ENCODE assay signal across 18 mouse cellular contexts in the genomic region with DNA sequence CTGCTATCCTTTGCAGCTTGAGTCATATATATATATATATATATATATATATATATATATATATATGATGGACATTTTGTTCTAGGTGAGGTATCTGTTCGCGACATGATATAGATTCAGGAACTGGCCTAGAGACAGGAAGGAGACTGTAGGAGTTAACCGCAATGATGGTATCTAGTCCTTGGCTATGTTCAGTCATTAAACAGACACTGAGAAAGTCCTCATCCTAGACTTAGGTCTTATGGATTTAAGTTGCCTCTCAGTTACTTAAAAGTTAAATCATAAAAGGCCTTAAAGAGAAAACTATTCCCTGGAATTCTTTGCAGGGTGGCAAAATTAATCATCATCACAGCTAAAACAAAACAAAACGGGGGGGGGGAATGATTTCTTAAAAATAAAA. TPM values are rescaled to one million over a fixed set of nuclear protein-coding genes. Genes with fewer than 3 reads are reported as not detected.
DNase-seq lines count a peak whose midpoint lies in the region; ATAC-seq and TF ChIP-seq lines count a peak whose summit lies in the region.
"Had no signal": no experiment of that assay in that cellular context is flagged by ENCODE, and none has a peak within 500 bp of the region (broad histone marks: within the 10 kb centered on the region; RNA-seq: fewer than 3 reads in every experiment).

No protein-coding gene starts in this region.

- no peak overlapping the region; the same call in 1 of the 2 replicates for H3K4me2 ChIP-seq in midbrain, postnatal 0 days (ENCODE audit: low read depth, low read length, poor library complexity, severe bottlenecking)
- H3K4me2 ChIP-seq in forebrain, embryonic 11.5 days (ENCODE audit: low read depth, low read length, severe bottlenecking), result peak overlapping the region; percentile 93
- H3K4me2 ChIP-seq in hindbrain, embryonic 14.5 days (replicated peaks), result peak overlapping the region; percentile 41
- 0 out of 2 replicates have a peak overlapping the region, but pooled peaks have one; percentile 33 for H3K4me2 ChIP-seq in neural tube, embryonic 15.5 days
- H3K4me2 ChIP-seq in liver, embryonic 11.5 days, result no peak overlapping the region
- H3K4me2 ChIP-seq: limb, embryonic 15.5 days; lung, embryonic 15.5 days had no signal

- peaks cover 66% of the 10 kb centered on the region for H3K4me1 ChIP-seq in midbrain, embryonic 10.5 days
- no peaks in the 10 kb centered on the region for H3K4me1 ChIP-seq in midbrain, postnatal 0 days (ENCODE audit: insufficient read depth, low read length)
- H3K4me1 ChIP-seq in forebrain, embryonic 11.5 days (replicated peaks; ENCODE audit: control insufficient read depth, insufficient read depth, low read length), result peaks cover 28% of the 10 kb centered on the region
- H3K4me1 ChIP-seq in hindbrain, embryonic 14.5 days (replicated peaks; ENCODE audit: control insufficient read depth, insufficient read depth, low read length), result peaks cover 7% of the 10 kb centered on the region; the same call in 1 of the 2 replicates
- H3K4me1 ChIP-seq in neural tube, embryonic 15.5 days, result peaks cover 45% of the 10 kb centered on the region
- peaks cover 10% of the 10 kb centered on the region for H3K4me1 ChIP-seq in liver, embryonic 11.5 days (replicated peaks; ENCODE audit: control insufficient read depth, insufficient read depth, low read length)

- H3K27me3 ChIP-seq in midbrain, embryonic 10.5 days (ENCODE audit: low read depth, poor library complexity, severe bottlenecking), result peaks cover 100% of the 10 kb centered on the region
- H3K27me3 ChIP-seq in midbrain, postnatal 0 days (ENCODE audit: insufficient read depth, low read length), result peaks cover 91% of the 10 kb centered on the region
- peaks cover 12% of the 10 kb centered on the region for H3K27me3 ChIP-seq in forebrain, embryonic 11.5 days (ENCODE audit: control insufficient read depth, insufficient read depth, low read length)
- H3K27me3 ChIP-seq in hindbrain, embryonic 14.5 days (ENCODE audit: control insufficient read depth, insufficient read depth, low read length), result peaks cover 87% of the 10 kb centered on the region
- H3K27me3 ChIP-seq in neural tube, embryonic 15.5 days (replicated peaks), result peaks cover 72% of the 10 kb centered on the region
- peaks cover 100% of the 10 kb centered on the region for H3K27me3 ChIP-seq in liver, embryonic 11.5 days (replicated peaks; ENCODE audit: control insufficient read depth, insufficient read depth, low read length)

- no peak for DNase-seq in midbrain, embryonic 10.5 days (ENCODE audit: low spot score)
- DNase-seq in midbrain, postnatal 0 days (ENCODE audit: low spot score), result no peak
- DNase-seq in forebrain, embryonic 11.5 days (ENCODE audit: low spot score), result no peak
- no peak for DNase-seq in hindbrain, embryonic 14.5 days (ENCODE audit: low spot score)
- DNase-seq in spleen, postnatal 10 days (ENCODE audit: low spot score in 2 of 2), result no peak
- no peak for DNase-seq in cerebellum, adult 11-12 months
- DNase-seq in liver, embryonic 11.5 days (ENCODE audit: low spot score), result no peak
- DNase-seq: gastrocnemius, postnatal 36 days; kidney, postnatal 36 days; thymus, postnatal 4 days had no signal

- peak overlapping the region; percentile 77 for H3K27ac ChIP-seq in midbrain, embryonic 10.5 days (replicated peaks)
- H3K27ac ChIP-seq in midbrain, postnatal 0 days (ENCODE audit: low read depth, low read length), result no peak overlapping the region
- peak overlapping the region; percentile 95; the same call in 1 of the 2 replicates for H3K27ac ChIP-seq in forebrain, embryonic 11.5 days (ENCODE audit: low read depth, low read length)
- no peak overlapping the region for H3K27ac ChIP-seq in hindbrain, embryonic 14.5 days
- H3K27ac ChIP-seq in neural tube, embryonic 15.5 days (replicated peaks), result no peak overlapping the region
- H3K27ac ChIP-seq in liver, embryonic 11.5 days (ENCODE audit: low read depth, low read length), result no peak overlapping the region
- H3K27ac ChIP-seq: limb, embryonic 15.5 days; lung, embryonic 15.5 days; stomach, postnatal 0 days had no signal

- no peaks in the 10 kb centered on the region for H3K36me3 ChIP-seq in midbrain, embryonic 10.5 days
- H3K36me3 ChIP-seq in midbrain, postnatal 0 days (ENCODE audit: insufficient read depth, low read length), result no peaks in the 10 kb centered on the region
- no peaks in the 10 kb centered on the region for H3K36me3 ChIP-seq in forebrain, embryonic 11.5 days (ENCODE audit: control insufficient read depth, insufficient read depth, low read length)
- H3K36me3 ChIP-seq in hindbrain, embryonic 14.5 days (replicated peaks; ENCODE audit: control insufficient read depth, insufficient read depth), result no peaks in the 10 kb centered on the region
- H3K36me3 ChIP-seq in neural tube, embryonic 15.5 days, result no peaks in the 10 kb centered on the region
- H3K36me3 ChIP-seq in liver, embryonic 11.5 days (ENCODE audit: control insufficient read depth, insufficient read depth, low read length), result no peaks in the 10 kb centered on the region
- H3K36me3 ChIP-seq: limb, embryonic 15.5 days; lung, embryonic 15.5 days had no signal

- no peak for TF ChIP-seq CTCF in midbrain, postnatal 0 days (IDR thresholded peaks at IDR 0.05)

- no peaks in the 10 kb centered on the region for H3K9me3 ChIP-seq in midbrain, embryonic 10.5 days (replicated peaks)
- H3K9me3 ChIP-seq in midbrain, postnatal 0 days (ENCODE audit: low read length), result no peaks in the 10 kb centered on the region
- H3K9me3 ChIP-seq in forebrain, embryonic 11.5 days (ENCODE audit: control insufficient read depth, low read length), result no peaks in the 10 kb centered on the region
- H3K9me3 ChIP-seq in hindbrain, embryonic 14.5 days (ENCODE audit: control insufficient read depth, low read length), result no peaks in the 10 kb centered on the region
- H3K9me3 ChIP-seq in neural tube, embryonic 15.5 days (replicated peaks), result no peaks in the 10 kb centered on the region
- no peaks in the 10 kb centered on the region for H3K9me3 ChIP-seq in liver, embryonic 11.5 days (ENCODE audit: control insufficient read depth, low read length)
- H3K9me3 ChIP-seq: limb, embryonic 15.5 days; lung, embryonic 15.5 days had no signal

- no peak overlapping the region for H3K9ac ChIP-seq in midbrain, postnatal 0 days (replicated peaks; ENCODE audit: low read length, poor library complexity, severe bottlenecking)
- H3K9ac ChIP-seq in forebrain, embryonic 11.5 days (ENCODE audit: low read length), result peak overlapping the region; percentile 98
- H3K9ac ChIP-seq in hindbrain, embryonic 14.5 days, result peak overlapping the region; percentile 48; the same call in 1 of the 2 replicates
- H3K9ac ChIP-seq in neural tube, embryonic 15.5 days (replicated peaks), result no peak overlapping the region
- H3K9ac ChIP-seq in liver, embryonic 11.5 days (ENCODE audit: low read depth, low read length), result no peak overlapping the region
- H3K9ac ChIP-seq: limb, embryonic 15.5 days; lung, embryonic 15.5 days had no signal

- WGBS in midbrain, embryonic 10.5 days, result 4% methylated on average over 4 of the region's 4 CpGs
- WGBS in midbrain, postnatal 0 days, result 15% methylated on average over 4 of the region's 4 CpGs
- 4% methylated on average over 4 of the region's 4 CpGs for WGBS in forebrain, embryonic 11.5 days
- 4% methylated on average over 4 of the region's 4 CpGs for WGBS in hindbrain, embryonic 14.5 days
- WGBS in neural tube, embryonic 15.5 days, result 14% methylated on average over 4 of the region's 4 CpGs
- 9% methylated on average over 4 of the region's 4 CpGs for WGBS in liver, embryonic 11.5 days

- H3K4me3 ChIP-seq in midbrain, embryonic 10.5 days, result peak overlapping the region; percentile 66
- H3K4me3 ChIP-seq in midbrain, postnatal 0 days (ENCODE audit: low read depth, low read length), result no peak overlapping the region
- H3K4me3 ChIP-seq in forebrain, embryonic 11.5 days (ENCODE audit: low read depth, low read length), result peak overlapping the region; percentile 84
- peak overlapping the region; percentile 39 for H3K4me3 ChIP-seq in hindbrain, embryonic 14.5 days (replicated peaks; ENCODE audit: low read length)
- 0 out of 2 replicates have a peak overlapping the region, but pooled peaks have one; percentile 10 for H3K4me3 ChIP-seq in neural tube, embryonic 15.5 days (replicated peaks)
- H3K4me3 ChIP-seq in liver, embryonic 11.5 days (ENCODE audit: low read depth, low read length), result no peak overlapping the region
- H3K4me3 ChIP-seq: limb, embryonic 15.5 days; lung, embryonic 15.5 days had no signal

- no peak for ATAC-seq in midbrain, postnatal 0 days (ENCODE audit: low FRiP score)
- ATAC-seq in forebrain, embryonic 11.5 days (replicated peaks; ENCODE audit: low FRiP score), result no peak
- no peak for ATAC-seq in hindbrain, embryonic 14.5 days (ENCODE audit: low FRiP score)
- no peak for ATAC-seq in neural tube, embryonic 15.5 days (ENCODE audit: low FRiP score)
- ATAC-seq in liver, embryonic 11.5 days (replicated peaks; ENCODE audit: low FRiP score), result no peak
- ATAC-seq: intestine, postnatal 0 days had no signal

RNA-seq across cellular contexts. Expression of a gene that starts 9.6 kb away (rescaled TPM):
- 39.0 and 40.1 TPM in 2 replicates for polyA plus RNA-seq in midbrain, embryonic 10.5 days (2016; fragmentation: Nextera tagmentation; extraction: Ambion mirVana)
- total RNA-seq in midbrain, postnatal 0 days (2014; rRNA removed), result 15.4 and 27.1 TPM in 2 replicates
- 6.9 and 11.3 TPM in 2 replicates for polyA plus RNA-seq in midbrain, postnatal 0 days (2015; fragmentation: Nextera tagmentation; extraction: Ambion mirVana)
- polyA plus RNA-seq in forebrain, embryonic 11.5 days (2014; fragmentation: Nextera tagmentation; extraction: Ambion mirVana), result 97.2 and 103 TPM in 2 replicates
- polyA plus RNA-seq in hindbrain, embryonic 14.5 days (2014; fragmentation: Nextera tagmentation; extraction: Ambion mirVana), result 26.9 and 28.1 TPM in 2 replicates
- 9.4 and 11.4 TPM in 2 replicates for polyA plus RNA-seq in neural tube, embryonic 15.5 days (2015; fragmentation: Nextera tagmentation; extraction: Ambion mirVana)
- 0.26 TPM in 1 of 2 replicates, not detected in the other for polyA plus RNA-seq in liver, embryonic 11.5 days (2014; fragmentation: Nextera tagmentation; extraction: Ambion mirVana)
- total RNA-seq: adrenal gland, adult 18-20 months; gastrocnemius, postnatal 36 days; megakaryocyte-erythroid progenitor cell, adult 5-6 weeks had no signal
- polyA plus RNA-seq: heart, embryonic 16.5 days; lung, embryonic 15.5 days had no signal

Comparison
In these comparisons a context has a peak if more than half of its experiments do, and no peak if none do; other contexts are left out.
1. H3K27ac ChIP-seq: peak in midbrain, embryonic 10.5 days (single experiment) and forebrain, embryonic 11.5 days (single experiment); none in midbrain, postnatal 0 days (single experiment), hindbrain, embryonic 14.5 days (single experiment), neural tube, embryonic 15.5 days (single experiment) and liver, embryonic 11.5 days (single experiment).
2. H3K4me3 ChIP-seq: peak in midbrain, embryonic 10.5 days (single experiment), forebrain, embryonic 11.5 days (single experiment), hindbrain, embryonic 14.5 days (single experiment) and neural tube, embryonic 15.5 days (single experiment); none in midbrain, postnatal 0 days (single experiment) and liver, embryonic 11.5 days (single experiment).
3. H3K4me2 ChIP-seq: peak in forebrain, embryonic 11.5 days (single experiment), hindbrain, embryonic 14.5 days (single experiment) and neural tube, embryonic 15.5 days (single experiment); none in midbrain, postnatal 0 days (single experiment) and liver, embryonic 11.5 days (single experiment).
4. H3K9ac ChIP-seq: peak in forebrain, embryonic 11.5 days (single experiment) and hindbrain, embryonic 14.5 days (single experiment); none in midbrain, postnatal 0 days (single experiment), neural tube, embryonic 15.5 days (single experiment) and liver, embryonic 11.5 days (single experiment).